Mouse (Mus musculus): ENCODE results near the gene Spindoc.

DNA sequence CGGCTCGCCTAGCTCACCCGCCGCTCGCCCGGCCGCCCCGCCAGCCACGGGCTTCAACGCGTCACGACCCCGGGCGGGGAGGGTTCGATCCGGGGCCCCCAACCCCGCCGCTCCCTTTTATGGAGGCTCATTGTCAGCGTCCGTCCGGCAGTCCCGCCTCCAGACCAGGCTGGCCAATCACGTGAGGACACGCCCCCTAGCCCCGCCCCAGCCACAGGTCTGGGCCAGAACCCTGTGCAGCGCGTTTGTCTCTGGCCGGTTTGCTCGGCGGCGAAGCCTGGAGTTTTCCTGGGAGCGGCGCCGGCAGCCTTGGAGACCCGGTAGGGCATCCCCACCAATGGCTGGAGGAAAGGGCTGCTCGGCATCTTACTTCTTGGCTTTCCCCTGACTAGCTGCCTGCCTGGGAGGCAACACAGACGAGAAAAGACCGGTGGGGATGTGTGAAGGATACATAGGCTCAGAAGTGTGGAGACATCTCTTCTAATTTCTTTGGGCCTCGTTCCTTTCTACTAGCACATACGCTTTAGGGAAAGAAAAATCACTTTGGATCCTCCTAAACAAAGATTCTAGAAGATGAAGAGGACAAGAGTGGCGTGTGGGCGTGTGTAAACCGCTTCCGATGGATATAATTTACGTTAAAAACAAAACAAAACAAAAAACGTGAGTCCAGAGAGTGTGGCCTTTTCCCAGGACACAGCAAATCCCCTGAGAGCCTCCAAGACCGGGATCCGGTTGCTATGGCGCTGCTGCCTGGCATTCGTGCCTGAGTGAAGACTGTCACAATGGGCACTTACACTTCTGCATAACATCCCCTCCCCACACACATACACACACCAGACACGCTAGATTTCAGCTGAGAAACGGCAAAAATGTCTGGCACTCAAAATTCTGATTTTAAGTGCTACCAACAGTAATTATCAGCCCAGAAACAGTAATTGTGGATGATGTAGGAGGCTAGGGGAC lies at the start of gene Spindoc:
- TF ChIP-seq CTCF (IDR thresholded peaks at IDR 0.05; ENCODE audit: low read depth, low read length) = no peak
- 0 out of 2 replicates have a peak, but pooled peaks have one; percentile 68 for TF ChIP-seq POLR2A (IDR thresholded peaks at IDR 0.05; ENCODE audit: borderline replicate concordance, low read depth, low read length)
